Mouse (Mus musculus) megakaryocyte-erythroid progenitor cell, adult 5 weeks (primary cell): ENCODE measurements around the gene Vmn1r166. TPM values are rescaled to one million over a fixed set of nuclear protein-coding genes. Genes with fewer than 3 reads are reported as not detected.

Experiments
- polyA plus RNA-seq: library from polyadenylated mRNA; stranded (reverse); fragments of >175 nt; gene quantifications from 2 replicates; pipeline ENCODE4 v1.2.3, GENCODE M21; 2012

The Vmn1r166 gene
- polyA plus RNA-seq, result not detected in 2 replicates

DNA sequence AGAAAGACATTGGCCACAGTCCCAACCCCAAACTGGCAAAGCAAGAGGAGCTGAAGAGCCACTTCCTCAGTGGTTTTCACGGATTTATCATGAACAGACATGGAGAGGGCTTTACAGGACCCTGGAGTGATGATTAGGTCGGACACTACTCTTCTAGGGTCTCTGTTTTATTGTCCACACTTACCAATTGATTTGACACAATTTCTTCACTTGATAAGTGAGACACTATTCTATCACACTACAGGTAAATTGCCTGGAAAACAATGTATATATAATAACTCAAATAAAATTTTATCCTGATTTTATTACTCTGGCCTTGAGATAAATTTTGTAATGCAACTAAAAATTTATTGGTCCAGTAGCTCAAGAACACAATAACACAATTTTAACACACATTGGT lies at the start of gene Vmn1r166:
Vmn1r166 (minus strand) TSS at position 101 of the 400 bp plus-strand sequence.

DNA sequence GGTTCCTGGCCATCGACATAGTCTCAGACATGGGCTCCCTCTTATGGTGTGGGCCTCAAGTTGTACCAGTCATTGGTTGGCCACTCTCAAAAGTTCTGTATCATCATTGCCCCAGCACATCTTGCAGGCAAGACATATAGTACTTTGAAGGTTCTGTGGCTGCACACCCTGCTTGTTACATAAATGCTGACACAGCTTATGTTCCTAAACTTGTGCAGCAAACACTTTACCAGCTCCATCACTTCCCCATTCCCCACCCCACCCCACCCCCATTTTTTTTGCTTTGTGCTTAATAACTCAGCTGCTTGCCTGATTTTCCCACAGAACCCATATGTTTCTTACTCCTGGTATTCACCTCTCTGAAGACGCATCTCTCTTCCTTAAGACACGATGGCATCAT lies 49.4 kb upstream of the Vmn1r166 start, which contains the start of gene Nlrp4e:
Nlrp4e (plus strand) TSS at position 301 of the 400 bp plus-strand sequence.

DNA sequence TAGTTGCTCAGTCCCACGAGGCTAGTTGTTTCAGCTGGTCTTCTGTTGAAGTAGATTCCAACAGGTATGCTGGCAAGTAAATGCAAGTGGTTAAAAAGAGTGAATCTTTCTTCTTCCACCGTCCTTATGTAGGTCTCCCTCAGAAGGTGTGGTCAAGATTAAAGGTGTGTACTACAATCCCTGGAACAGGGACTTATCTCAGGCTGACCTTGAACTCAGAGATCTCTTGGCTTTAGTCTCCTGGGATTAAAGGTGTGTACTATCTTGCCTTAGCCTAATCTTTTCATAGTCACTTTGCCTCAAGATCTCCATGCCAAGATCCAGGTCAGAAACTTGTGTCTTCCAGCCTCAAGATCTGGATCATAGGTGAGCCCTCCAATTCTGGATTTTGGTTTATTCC lies 27.3 kb upstream of the Vmn1r166 start, which contains the start of gene Gm6902:
Gm6902 (minus strand) TSS at position 101 of the 400 bp plus-strand sequence.

DNA sequence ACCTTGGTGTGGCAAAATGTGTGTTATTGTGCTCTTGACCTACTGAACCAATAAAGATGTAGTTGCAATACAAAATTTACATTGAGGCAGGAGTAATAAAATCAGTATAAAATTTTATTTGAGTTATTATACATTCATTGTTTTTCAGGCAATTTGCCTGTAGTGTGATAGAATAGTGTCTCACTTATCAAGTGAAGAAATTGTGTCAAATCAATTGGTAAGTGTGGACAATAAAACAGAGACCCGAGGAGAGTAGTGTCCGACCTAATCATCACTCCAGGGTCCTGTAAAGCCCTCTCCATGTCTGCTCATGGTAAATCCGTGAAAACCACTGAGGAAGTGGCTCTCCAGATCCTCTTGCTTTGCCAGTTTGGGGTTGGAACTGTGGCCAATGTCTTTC lies 34.5 kb downstream of the Vmn1r166 start, which contains the start of gene Vmn1r165:
Vmn1r165 (plus strand) TSS at position 301 of the 400 bp plus-strand sequence.

Other genes with a start within 250 kb of the Vmn1r166 start
- gene Gm4216, start 231.8 kb downstream of the Vmn1r166 start, polyA plus RNA-seq, result not detected in 2 replicates
- gene Vmn1r163, start 196.1 kb downstream of the Vmn1r166 start, polyA plus RNA-seq, result not detected in 2 replicates
- not detected in 2 replicates for gene Gm8720, start 184.2 kb downstream of the Vmn1r166 start, polyA plus RNA-seq
- not detected in 2 replicates for gene Gm10662, start 107.2 kb downstream of the Vmn1r166 start, polyA plus RNA-seq
- gene Vmn1r165, start 34.4 kb downstream of the Vmn1r166 start, polyA plus RNA-seq, result not detected in 2 replicates
- gene Gm6902, start 27.2 kb upstream of the Vmn1r166 start, polyA plus RNA-seq, result not detected in 2 replicates
- not detected in 2 replicates for gene Nlrp4e, start 49.5 kb upstream of the Vmn1r166 start, polyA plus RNA-seq
- not detected in 2 replicates for gene Nlrp5, start 134.2 kb upstream of the Vmn1r166 start, polyA plus RNA-seq